Mouse (Mus musculus) spleen, adult 2 months (tissue): ENCODE measurements around the gene Hist1h2ak.

ENCODE experiments used
- CTCF ChIP-seq: fragments of 200-500 bp; IDR thresholded peaks from 2 replicates; pipeline ENCODE4 v1.5.1; 2011; ENCODE audit warnings: mild to moderate bottlenecking, inconsistent platforms; ENCODE audit not compliant: insufficient read depth, insufficient read length, insufficient replicate concordance; ENCODE audit errors: extremely low read depth
- POLR2A ChIP-seq: fragments of 200-500 bp; IDR thresholded peaks from 2 replicates; pipeline ENCODE4 v1.6.1; 2011; ENCODE audit warnings: low read depth, low read length, inconsistent platforms

DNA sequence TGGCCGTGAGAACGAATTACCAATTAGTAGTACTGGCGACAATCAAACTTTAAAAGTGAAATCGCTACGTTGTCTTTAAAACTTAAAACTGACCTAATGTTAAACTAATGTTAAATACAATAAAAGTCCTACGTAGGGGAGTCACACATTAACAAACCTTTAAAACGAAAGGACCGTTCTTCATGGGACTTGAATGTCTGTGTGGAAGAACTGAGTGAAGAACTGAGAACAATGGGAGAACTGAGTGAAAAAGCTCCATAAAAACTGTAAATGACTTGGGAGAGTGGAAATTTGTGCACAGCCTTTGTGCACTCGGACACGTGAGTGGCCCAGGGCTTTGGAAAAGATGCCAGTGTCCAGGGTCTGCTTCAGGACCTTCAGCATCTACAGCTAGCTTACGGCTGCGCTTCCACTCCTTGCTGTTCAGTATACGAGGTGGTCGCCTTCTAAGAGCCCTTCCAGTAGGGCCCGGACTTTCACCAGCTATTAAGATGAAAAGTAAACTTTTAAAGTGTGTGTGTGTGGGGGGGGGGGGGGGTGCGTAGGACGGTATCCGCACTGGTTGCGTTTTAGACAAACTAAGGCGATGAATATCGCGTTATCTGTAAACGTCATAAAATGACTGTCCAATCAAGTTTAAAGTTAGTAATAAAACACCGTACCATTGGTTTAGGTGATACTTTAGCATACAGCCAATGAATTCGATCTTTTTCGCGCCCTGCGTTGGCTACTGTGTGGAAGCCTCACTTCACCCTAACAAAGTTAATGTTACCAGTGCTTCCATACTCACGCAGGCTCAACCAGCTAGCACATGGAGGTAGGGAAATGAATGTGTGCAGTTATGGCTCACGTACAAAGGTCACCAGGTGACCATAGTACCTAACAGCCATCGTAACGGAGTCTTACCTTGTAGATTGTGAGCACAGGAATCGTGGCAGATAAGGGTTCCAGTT, 25.5 kb upstream of the Hist1h2ak start:
- TF ChIP-seq POLR2A = peak; percentile 10; the same call in 1 of the 2 replicates
- no peak for TF ChIP-seq CTCF
